Mouse (Mus musculus) heart, embryonic 15.5 days (tissue): ENCODE results near the gene Col26a1. TPM values are rescaled to one million over a fixed set of nuclear protein-coding genes. Genes with fewer than 3 reads are reported as not detected.

Experiments
- ATAC-seq: fragments of 200-750 bp; cut with Nextera tagmentation; replicated peaks from 2 replicates; pipeline ENCODE4 v1.8.0; 2017; ENCODE audit warnings: low read depth, moderate TSS enrichment; ENCODE audit not compliant: insufficient number of reproducible peaks, insufficient read depth, low FRiP score
- H3K27ac ChIP-seq: fragments of 300-500 bp; sonication (generic); 2 replicates; pipeline ENCODE4 v1.5.1; 2015; ENCODE audit warnings: mild to moderate bottlenecking, inconsistent platforms
- H3K27me3 ChIP-seq: fragments of 300-500 bp; sonication (generic); 2 replicates; pipeline ENCODE4 v1.6.1; 2015; ENCODE audit warnings: inconsistent platforms
- H3K36me3 ChIP-seq: fragments of 300-500 bp; sonication (generic); 2 replicates; pipeline ENCODE4 v1.6.1; 2015; ENCODE audit warnings: mild to moderate bottlenecking, inconsistent platforms
- H3K4me1 ChIP-seq: fragments of 300-500 bp; sonication (generic); replicated peaks from 2 replicates; pipeline ENCODE4 v1.6.1; 2015; ENCODE audit warnings: inconsistent platforms
- H3K4me2 ChIP-seq: fragments of 300-500 bp; sonication (generic); 2 replicates; pipeline ENCODE4 v1.6.1; 2015; ENCODE audit warnings: inconsistent platforms, mild to moderate bottlenecking, moderate library complexity
- H3K4me3 ChIP-seq: fragments of 300-500 bp; sonication (generic); 2 replicates; pipeline ENCODE4 v1.5.1; 2015; ENCODE audit warnings: mild to moderate bottlenecking, inconsistent platforms
- H3K9ac ChIP-seq: fragments of 300-500 bp; sonication (generic); 2 replicates; pipeline ENCODE4 v1.6.1; 2015; ENCODE audit warnings: mild to moderate bottlenecking, inconsistent platforms
- H3K9me3 ChIP-seq: fragments of 300-500 bp; sonication (generic); replicated peaks from 2 replicates; pipeline ENCODE4 v1.6.1; 2016; ENCODE audit warnings: inconsistent platforms
- WGBS: fragments of 180-500 bp; shearing (Covaris S2); methylation state at CpG from one replicate; pipeline ENCODE4 v1.1.7; 2015; ENCODE audit warnings: mixed read lengths; 5-methylcytosine and 5-hydroxymethylcytosine counted together
- polyA plus RNA-seq: library from polyadenylated mRNA; unstranded; fragments of >200 nt; fragmentation: Nextera tagmentation; extraction: Ambion mirVana; gene quantifications from 2 replicates; pipeline ENCODE4 v1.2.1, GENCODE M21; 2015

Col26a1 gene
- polyA plus RNA-seq, 1 experiment from 2014 or later = 13.9 TPM

- H3K9me3 ChIP-seq = no peaks in the 10 kb centered on the region
- H3K4me2 ChIP-seq = no peak overlapping the region
- H3K4me1 ChIP-seq = peaks cover 37% of the 10 kb centered on the region
- no peaks in the 10 kb centered on the region for H3K36me3 ChIP-seq
- ATAC-seq = no peak
- H3K4me3 ChIP-seq = no peak overlapping the region
- 61% methylated on average over 1 of the region's 1 CpGs for WGBS
- no peak overlapping the region for H3K27ac ChIP-seq
- peaks cover 5% of the 10 kb centered on the region for H3K27me3 ChIP-seq
- H3K9ac ChIP-seq = no peak overlapping the region
Measured at GRCm38 (mm10) chr5:136804246-136804645, 78.8 kb downstream of the Col26a1 start.

GRCm38 (mm10) chr5:136802732-136803131 lies 80.3 kb downstream of the Col26a1 start:
- H3K27me3 ChIP-seq = peaks cover 5% of the 10 kb centered on the region
- no peak for ATAC-seq
- H3K4me3 ChIP-seq = peak overlapping the region; percentile 28
- no peak overlapping the region; the same call in 1 of the 2 replicates for H3K9ac ChIP-seq
- peak overlapping the region; percentile 57 for H3K4me2 ChIP-seq
- H3K4me1 ChIP-seq = peaks cover 37% of the 10 kb centered on the region
- no peaks in the 10 kb centered on the region for H3K9me3 ChIP-seq
- no peaks in the 10 kb centered on the region for H3K36me3 ChIP-seq
- no peak overlapping the region for H3K27ac ChIP-seq
- 9% methylated on average over 17 of the region's 17 CpGs for WGBS

DNA sequence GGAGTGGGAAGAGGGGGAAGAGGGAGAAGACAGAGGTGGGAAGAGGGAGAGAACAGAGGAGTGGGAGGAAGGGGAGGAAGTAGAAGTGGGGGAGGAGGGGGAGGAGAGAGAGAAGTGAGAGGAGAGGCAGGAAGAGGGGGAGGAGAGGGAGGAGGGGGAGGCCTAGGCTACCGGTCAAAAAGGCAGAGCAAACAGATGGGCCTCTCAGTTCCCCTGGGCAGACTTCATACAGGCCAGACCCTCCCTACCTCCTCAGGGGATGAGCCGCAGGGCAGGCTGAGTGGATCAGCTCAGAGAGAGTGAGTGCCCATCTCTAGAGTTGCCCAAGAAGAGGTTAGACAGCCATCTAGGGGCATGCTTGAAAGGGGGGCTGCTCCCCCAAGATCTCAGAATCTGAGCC lies 86.1 kb downstream of the Col26a1 start:
- Histone ChIP-seq H3K9ac (no peak overlapping the region), H3K36me3 (no peaks in the 10 kb centered on the region), H3K4me3 (no peak overlapping the region), H3K4me1 (peaks cover 4% of the 10 kb centered on the region), H3K9me3 (no peaks in the 10 kb centered on the region), H3K27ac (no peak overlapping the region), H3K4me2 (no peak overlapping the region), H3K27me3 (no peaks in the 10 kb centered on the region; the same call in 1 of the 2 replicates)
- 35% methylated on average over 2 of the region's 2 CpGs for WGBS
- ATAC-seq = 0 out of 2 replicates have a peak, but pooled peaks have one; percentile 24

DNA sequence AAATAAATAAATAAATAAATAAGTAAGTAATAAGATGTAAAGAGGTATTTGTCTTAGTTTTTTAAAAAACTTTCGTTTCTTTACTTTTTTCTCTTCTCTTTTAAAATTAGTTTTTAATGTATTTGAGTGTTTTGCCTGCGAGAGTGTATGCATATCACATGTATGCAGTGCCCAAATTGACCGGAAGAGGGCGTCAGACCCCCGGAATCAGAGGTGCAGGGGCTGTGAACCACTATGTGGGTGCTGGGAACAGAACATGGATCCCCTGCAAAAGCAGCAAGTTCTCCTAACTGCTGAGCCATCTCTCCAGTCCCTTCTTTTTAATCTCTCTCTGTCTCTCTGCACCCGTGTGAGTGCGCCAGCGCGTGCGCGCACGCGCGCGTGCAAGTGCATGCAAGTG lies 89.2 kb downstream of the Col26a1 start:
- no peaks in the 10 kb centered on the region for H3K27me3 ChIP-seq
- no peak overlapping the region for H3K4me3 ChIP-seq
- H3K4me1 ChIP-seq = peaks cover 6% of the 10 kb centered on the region
- H3K36me3 ChIP-seq = no peaks in the 10 kb centered on the region
- no peak for ATAC-seq
- H3K27ac ChIP-seq = no peak overlapping the region
- no peak overlapping the region for H3K4me2 ChIP-seq
- H3K9me3 ChIP-seq = no peaks in the 10 kb centered on the region
- no peak overlapping the region for H3K9ac ChIP-seq
- 83% methylated on average over 15 of the region's 15 CpGs for WGBS

DNA sequence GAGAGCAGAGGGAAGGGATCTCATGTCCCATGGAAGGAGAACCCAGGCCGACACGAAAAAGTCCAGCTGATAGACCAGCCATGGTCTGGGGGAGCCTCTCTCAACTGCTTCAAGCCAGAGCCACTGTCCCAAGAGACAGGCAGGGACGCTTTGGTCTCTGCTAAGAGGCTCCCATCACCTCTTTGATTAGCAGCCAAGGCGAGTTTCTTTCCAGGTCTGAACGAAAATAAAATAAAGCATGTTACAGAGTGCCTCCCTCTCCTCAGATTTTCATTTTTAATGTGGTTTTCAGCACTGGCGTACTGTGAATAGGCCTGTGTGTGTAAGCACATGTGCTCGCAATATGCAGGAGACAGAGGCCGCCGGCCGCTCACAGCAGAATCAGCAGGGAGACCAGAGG lies 90.5 kb downstream of the Col26a1 start:
- Histone ChIP-seq H3K9me3 (no peaks in the 10 kb centered on the region), H3K9ac (no peak overlapping the region), H3K36me3 (no peaks in the 10 kb centered on the region), H3K4me2 (no peak overlapping the region), H3K4me1 (peaks cover 6% of the 10 kb centered on the region), H3K27ac (no peak overlapping the region), H3K27me3 (no peaks in the 10 kb centered on the region), H3K4me3 (no peak overlapping the region)
- WGBS = 66% methylated on average over 10 of the region's 10 CpGs
- no peak for ATAC-seq

DNA sequence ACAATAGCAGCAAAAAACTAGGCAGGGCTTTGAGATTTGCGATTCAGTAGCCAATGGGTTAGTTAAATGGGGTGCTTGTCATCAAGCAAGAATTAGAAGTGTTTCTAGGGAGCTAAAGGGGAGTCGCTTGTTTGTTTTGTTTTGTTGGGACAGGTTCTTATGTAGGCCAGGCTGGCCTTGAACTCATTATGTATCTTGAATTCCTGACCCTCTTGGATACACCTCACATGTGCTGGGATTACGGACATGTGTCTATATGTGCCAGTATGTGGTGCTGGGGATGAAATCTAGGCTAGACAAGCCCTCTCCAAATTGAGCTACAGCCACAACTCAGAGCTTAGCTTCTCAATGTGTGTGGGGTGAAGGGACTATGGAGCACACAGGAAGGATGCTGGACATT lies 91.8 kb downstream of the Col26a1 start:
- H3K27me3 ChIP-seq = no peaks in the 10 kb centered on the region
- no peak overlapping the region for H3K4me3 ChIP-seq
- no peak overlapping the region for H3K9ac ChIP-seq
- H3K4me1 ChIP-seq = peaks cover 2% of the 10 kb centered on the region; the same call in 1 of the 2 replicates
- H3K27ac ChIP-seq = no peak overlapping the region
- no peaks in the 10 kb centered on the region for H3K9me3 ChIP-seq
- 67% methylated on average over 3 of the region's 3 CpGs for WGBS
- H3K4me2 ChIP-seq = no peak overlapping the region
- no peaks in the 10 kb centered on the region for H3K36me3 ChIP-seq
- no peak for ATAC-seq

- ATAC-seq = peak; percentile 72
- Histone ChIP-seq H3K4me1 (peaks cover 2% of the 10 kb centered on the region; the same call in 1 of the 2 replicates), H3K27ac (no peak overlapping the region), H3K9me3 (no peaks in the 10 kb centered on the region), H3K4me2 (no peak overlapping the region), H3K36me3 (no peaks in the 10 kb centered on the region), H3K27me3 (no peaks in the 10 kb centered on the region), H3K4me3 (no peak overlapping the region), H3K9ac (no peak overlapping the region)
- 12% methylated on average over 11 of the region's 11 CpGs for WGBS
Measured at GRCm38 (mm10) chr5:136790570-136791196, 92.3 kb downstream of the Col26a1 start.

GRCm38 (mm10) chr5:136784531-136784930 lies 98.5 kb downstream of the Col26a1 start:
- H3K27ac ChIP-seq = no peak overlapping the region
- 62% methylated on average over 8 of the region's 8 CpGs for WGBS
- ATAC-seq = no peak
- H3K9me3 ChIP-seq = no peaks in the 10 kb centered on the region
- no peaks in the 10 kb centered on the region; the same call in 1 of the 2 replicates for H3K27me3 ChIP-seq
- H3K36me3 ChIP-seq = no peaks in the 10 kb centered on the region
- H3K4me1 ChIP-seq = no peaks in the 10 kb centered on the region
- H3K9ac ChIP-seq = no peak overlapping the region
- H3K4me3 ChIP-seq = no peak overlapping the region
- H3K4me2 ChIP-seq = no peak overlapping the region

- 53% methylated on average over 13 of the region's 13 CpGs for WGBS
- H3K4me2 ChIP-seq = peak overlapping the region; percentile 37
- no peak overlapping the region for H3K27ac ChIP-seq
- ATAC-seq = no peak
- H3K9me3 ChIP-seq = no peaks in the 10 kb centered on the region
- no peak overlapping the region for H3K9ac ChIP-seq
- no peaks in the 10 kb centered on the region for H3K4me1 ChIP-seq
- H3K27me3 ChIP-seq = no peaks in the 10 kb centered on the region; the same call in 1 of the 2 replicates
- no peaks in the 10 kb centered on the region for H3K36me3 ChIP-seq
- H3K4me3 ChIP-seq = 0 out of 2 replicates have a peak overlapping the region, but pooled peaks have one; percentile 2
Measured at GRCm38 (mm10) chr5:136782600-136782999, 100.4 kb downstream of the Col26a1 start.

DNA sequence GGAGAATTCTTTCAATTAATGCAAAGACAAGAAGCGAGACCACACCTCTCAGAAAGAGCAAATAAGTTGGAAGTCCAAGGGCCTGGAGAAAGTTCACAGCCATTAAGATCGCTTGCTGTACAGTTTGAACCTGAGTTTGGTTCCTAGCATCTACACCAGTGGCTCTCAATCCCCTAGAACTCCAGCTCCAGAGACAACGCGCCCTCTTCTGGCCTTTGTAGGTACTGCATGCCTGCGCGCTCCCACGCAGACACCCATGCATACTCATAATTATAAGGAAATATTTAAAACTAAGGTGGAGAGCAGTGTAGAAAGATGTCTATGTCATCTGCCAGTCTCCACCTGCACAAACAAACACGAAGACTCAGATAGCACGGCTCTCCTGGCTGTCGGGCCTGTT lies 102.5 kb downstream of the Col26a1 start:
- Histone ChIP-seq H3K36me3 (no peaks in the 10 kb centered on the region), H3K4me3 (no peak overlapping the region), H3K27ac (no peak overlapping the region), H3K9ac (no peak overlapping the region), H3K27me3 (no peaks in the 10 kb centered on the region; the same call in 1 of the 2 replicates), H3K9me3 (no peaks in the 10 kb centered on the region), H3K4me2 (no peak overlapping the region), H3K4me1 (peaks cover 4% of the 10 kb centered on the region; the same call in 1 of the 2 replicates)
- WGBS = 45% methylated on average over 10 of the region's 10 CpGs
- no peak for ATAC-seq

DNA sequence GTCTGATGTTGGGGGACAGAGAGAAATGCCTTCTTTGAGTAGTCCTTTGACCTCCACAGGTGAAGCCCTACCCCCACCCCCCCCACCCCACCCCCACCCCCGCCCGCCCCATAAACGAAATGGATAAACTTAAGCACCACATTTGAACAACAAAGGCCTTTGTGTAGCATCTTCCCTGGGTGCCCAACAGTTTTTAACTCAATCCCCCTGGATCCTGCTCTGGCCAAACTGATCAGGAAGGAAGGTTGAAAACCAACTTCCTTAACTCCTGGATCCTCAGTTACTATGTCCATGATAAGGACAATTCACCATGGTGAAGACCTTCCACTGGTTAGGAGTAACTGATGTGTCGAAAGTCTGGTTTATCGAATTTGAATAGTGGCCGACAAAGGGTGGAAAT lies 103.1 kb downstream of the Col26a1 start:
- H3K9ac ChIP-seq = no peak overlapping the region
- H3K4me3 ChIP-seq = no peak overlapping the region
- no peak overlapping the region for H3K4me2 ChIP-seq
- no peak for ATAC-seq
- H3K36me3 ChIP-seq = no peaks in the 10 kb centered on the region
- H3K27me3 ChIP-seq = no peaks in the 10 kb centered on the region; the same call in 1 of the 2 replicates
- 75% methylated on average over 6 of the region's 6 CpGs for WGBS
- no peaks in the 10 kb centered on the region for H3K9me3 ChIP-seq
- H3K27ac ChIP-seq = no peak overlapping the region
- H3K4me1 ChIP-seq = peaks cover 6% of the 10 kb centered on the region; the same call in 1 of the 2 replicates

DNA sequence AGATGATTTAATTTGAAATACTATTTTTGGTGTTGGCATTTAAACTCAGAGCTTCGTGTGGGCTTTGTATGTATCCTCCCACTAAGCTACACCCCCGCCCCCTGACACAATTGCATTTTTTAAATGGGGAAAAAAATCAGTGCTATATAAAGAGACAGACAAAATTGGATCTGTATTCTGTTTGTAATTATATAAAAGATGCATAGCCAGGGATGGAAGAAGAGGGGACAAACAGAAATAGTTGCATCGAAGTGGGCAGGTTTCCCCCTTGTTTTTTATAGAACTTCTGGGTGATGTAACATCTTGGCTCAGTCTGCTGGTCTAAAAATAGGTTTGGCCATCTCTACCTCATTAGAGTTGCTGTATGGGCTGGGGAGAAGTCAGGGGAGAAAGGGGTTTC lies 107.5 kb downstream of the Col26a1 start:
- Histone ChIP-seq H3K27me3 (no peaks in the 10 kb centered on the region), H3K27ac (no peak overlapping the region), H3K9ac (no peak overlapping the region), H3K4me1 (peaks cover 6% of the 10 kb centered on the region; the same call in 1 of the 2 replicates), H3K9me3 (no peaks in the 10 kb centered on the region), H3K4me2 (no peak overlapping the region), H3K36me3 (no peaks in the 10 kb centered on the region), H3K4me3 (no peak overlapping the region)
- 57% methylated on average over 3 of the region's 3 CpGs for WGBS
- ATAC-seq = no peak
